Mouse (Mus musculus) frontal cortex, adult 2 months (tissue): ENCODE measurements around the gene Uqcrc2. TPM values are rescaled to one million over a fixed set of nuclear protein-coding genes. Genes with fewer than 3 reads are reported as not detected.

Experiments used
- DNase-seq, 2 experiments: peaks; one replicate each; pipeline ENCODE4 v3.0.0; 2022; ENCODE audit warnings: low spot score in 1 of 2; ENCODE audit errors: extremely low spot score in 1 of 2
- polyA plus RNA-seq: library from polyadenylated mRNA; depleted of rRNA; stranded (reverse); fragments of >200 nt; gene quantifications from 2 replicates; pipeline ENCODE4 v1.2.3, GENCODE M21; 2012; rRNA removed

The Uqcrc2 gene
- polyA plus RNA-seq: 187 and 236 TPM in 2 replicates

GRCm38 (mm10) chr7:120634711-120635361 lies at the start of gene Uqcrc2:
Gene Uqcrc2, plus strand, starts transcription at chr7:120635176.
- peak; percentile 65 to 87 for DNase-seq

- no peak for DNase-seq
Measured at GRCm38 (mm10) chr7:120597203-120597743, 37.7 kb upstream of the Uqcrc2 start.

GRCm38 (mm10) chr7:120597744-120598243 lies 37.2 kb upstream of the Uqcrc2 start:
- DNase-seq: peak in 1 of 2 experiments; percentile 20

GRCm38 (mm10) chr7:120598355-120598754 lies 36.6 kb upstream of the Uqcrc2 start:
- no peak for DNase-seq

GRCm38 (mm10) chr7:120620075-120620771 lies 14.8 kb upstream of the Uqcrc2 start:
- no peak for DNase-seq

GRCm38 (mm10) chr7:120620841-120621240 lies 14.1 kb upstream of the Uqcrc2 start:
- DNase-seq: no peak

GRCm38 (mm10) chr7:120632518-120632917 lies 2.5 kb upstream of the Uqcrc2 start:
- DNase-seq: peak in 1 of 2 experiments; percentile 74

- DNase-seq: no peak
Measured at GRCm38 (mm10) chr7:120634301-120634700, 675 bp upstream of the Uqcrc2 start.

- DNase-seq: no peak
Measured at GRCm38 (mm10) chr7:120635362-120635781, 396 bp downstream of the Uqcrc2 start.

- no peak for DNase-seq
Measured at GRCm38 (mm10) chr7:120635821-120636220, 845 bp downstream of the Uqcrc2 start.

GRCm38 (mm10) chr7:120643217-120643616 lies 8.2 kb downstream of the Uqcrc2 start:
- no peak for DNase-seq

- DNase-seq: peak; percentile 45 to 75
Measured at GRCm38 (mm10) chr7:120647849-120648248, 12.9 kb downstream of the Uqcrc2 start.

GRCm38 (mm10) chr7:120662079-120662478 lies 27.1 kb downstream of the Uqcrc2 start:
- no peak for DNase-seq

- DNase-seq: peak in 1 of 2 experiments; percentile 80
Measured at GRCm38 (mm10) chr7:120670153-120670875, 35.3 kb downstream of the Uqcrc2 start, which contains the start of gene Pdzd9. Gene Pdzd9, minus strand, starts transcription at chr7:120670343.

GRCm38 (mm10) chr7:120671271-120671670 lies 36.3 kb downstream of the Uqcrc2 start:
- no peak for DNase-seq

- peak in 1 of 2 experiments; percentile 51 for DNase-seq
Measured at GRCm38 (mm10) chr7:120677001-120677643, 42.1 kb downstream of the Uqcrc2 start, which contains the start of gene Mosmo. Gene Mosmo, plus strand, starts transcription at chr7:120677618.

- peak in 1 of 2 experiments; percentile 49 for DNase-seq
Measured at GRCm38 (mm10) chr7:120677764-120678531, 43.0 kb downstream of the Uqcrc2 start.

GRCm38 (mm10) chr7:120679023-120679422 lies 44.0 kb downstream of the Uqcrc2 start:
- no peak for DNase-seq

GRCm38 (mm10) chr7:120682002-120682401 lies 47.0 kb downstream of the Uqcrc2 start:
- DNase-seq: no peak
